Mouse (Mus musculus) bone marrow, adult 2 months (tissue): ENCODE measurements around the gene Fgl2.

Source experiments
- CTCF ChIP-seq: fragments of 200-500 bp; IDR thresholded peaks from 2 replicates; pipeline ENCODE4 v1.5.1; 2011; ENCODE audit warnings: low read length, control low read depth; ENCODE audit not compliant: control insufficient read depth, insufficient read depth
- POLR2A ChIP-seq: fragments of 200-500 bp; IDR thresholded peaks from 2 replicates; pipeline ENCODE4 v1.6.1; 2011; ENCODE audit warnings: low read depth, mild to moderate bottlenecking, control low read depth, low read length, borderline replicate concordance; ENCODE audit not compliant: control insufficient read depth

- no peak for TF ChIP-seq CTCF
- no peak for TF ChIP-seq POLR2A
Observed at GRCm38 (mm10) chr5:21384252-21384960, 12.0 kb downstream of the Fgl2 start.
